Mouse (Mus musculus) CH12.LX (cell line): ENCODE measurements around the gene Helb. TPM values are rescaled to one million over a fixed set of nuclear protein-coding genes. Genes with fewer than 3 reads are reported as not detected.

Experiments used
- DNase-seq: peaks from one replicate; pipeline ENCODE4 v3.0.0-alpha.2; 2013; ENCODE audit errors: extremely low read depth
- H3K27ac ChIP-seq: 2 replicates; pipeline ENCODE4 v1.5.1; 2012; ENCODE audit warnings: low read depth, mild to moderate bottlenecking, control low read depth, moderate library complexity; ENCODE audit not compliant: insufficient read depth
- H3K27me3 ChIP-seq: replicated peaks from 2 replicates; pipeline ENCODE3; 2012; ENCODE audit warnings: inconsistent platforms
- H3K36me3 ChIP-seq, 2 experiments: replicated peaks in 1 of 2; 2 replicates each; pipeline versions ENCODE3 to v1.6.1; 2012; ENCODE audit warnings: inconsistent platforms in 1 of 2, low read length in 1 of 2, mild to moderate bottlenecking in 1 of 2, mixed read lengths in 1 of 2, moderate library complexity in 1 of 2; ENCODE audit not compliant: control insufficient read depth in 1 of 2, insufficient read depth in 1 of 2
- H3K4me1 ChIP-seq, 2 experiments: 2 replicates each; pipeline ENCODE4 v1.6.1; 2012; ENCODE audit warnings: inconsistent platforms in 1 of 2, moderate library complexity in 1 of 2; ENCODE audit not compliant: insufficient read depth in 2 of 2, control insufficient read depth in 1 of 2
- H3K4me2 ChIP-seq: 2 replicates; pipeline ENCODE4 v1.6.1; 2012; ENCODE audit warnings: low read depth, mild to moderate bottlenecking, control low read depth; ENCODE audit not compliant: poor library complexity, insufficient read depth, severe bottlenecking
- H3K4me3 ChIP-seq, 3 experiments: fragments of 150-350 bp in 1 of 3; sonication (generic) in 1 of 3; replicated peaks in 1 of 3; 2 replicates each; pipeline versions ENCODE3 to v1.5.1; 2011 to 2012; ENCODE audit warnings: low read depth in 2 of 3, low read length in 2 of 3, mild to moderate bottlenecking in 2 of 3, moderate library complexity in 2 of 3, control low read depth in 1 of 3, improper control_type of control experiment in 1 of 3, inconsistent platforms in 1 of 3, mixed read lengths in 1 of 3; ENCODE audit not compliant: poor library complexity in 1 of 3
- H3K79me2 ChIP-seq: replicated peaks from 2 replicates; pipeline ENCODE4 v1.6.1; 2012; ENCODE audit warnings: mild to moderate bottlenecking, moderate library complexity; ENCODE audit not compliant: control insufficient read depth, poor library complexity, insufficient read depth, severe bottlenecking; ENCODE audit errors: extremely low read depth
- H3K9ac ChIP-seq: 2 replicates; pipeline ENCODE4 v1.6.1; 2012; ENCODE audit warnings: low read depth, mild to moderate bottlenecking, control low read depth, moderate library complexity; ENCODE audit not compliant: insufficient read depth
- H3K9me3 ChIP-seq: replicated peaks from 2 replicates; pipeline ENCODE3; 2012; ENCODE audit warnings: low read length, inconsistent platforms, mixed read lengths
- ELF1 ChIP-seq: IDR thresholded peaks from 2 replicates; pipeline ENCODE4 v1.6.1; 2014; ENCODE audit warnings: low read depth, mild to moderate bottlenecking, inconsistent platforms, low read length, improper control_type of control experiment
- EP300 ChIP-seq: IDR thresholded peaks from 2 replicates; pipeline ENCODE4 v1.6.1; 2011; ENCODE audit warnings: low read length, improper control_type of control experiment
- ETS1 ChIP-seq: conservative IDR thresholded peaks from 2 replicates; pipeline ENCODE4 v1.6.1; 2012; ENCODE audit warnings: low read depth, mild to moderate bottlenecking, inconsistent platforms, low read length, improper control_type of control experiment, moderate library complexity
- GABPA ChIP-seq: IDR thresholded peaks from 2 replicates; pipeline ENCODE4 v1.6.1; 2012; ENCODE audit warnings: low read depth, low read length, improper control_type of control experiment, inconsistent platforms; ENCODE audit not compliant: insufficient replicate concordance
- HCFC1 ChIP-seq: IDR thresholded peaks from 2 replicates; pipeline ENCODE4 v1.6.1; 2012; ENCODE audit warnings: low read depth, mild to moderate bottlenecking, inconsistent platforms, low read length, improper control_type of control experiment
- JUN ChIP-seq: IDR thresholded peaks from 2 replicates; pipeline ENCODE4 v1.6.1; 2011; ENCODE audit warnings: low read depth, mild to moderate bottlenecking, low read length, improper control_type of control experiment, moderate library complexity; ENCODE audit not compliant: insufficient read depth
- JUND ChIP-seq: conservative IDR thresholded peaks from 2 replicates; pipeline ENCODE4 v1.6.1; 2011; ENCODE audit warnings: low read depth, low read length, improper control_type of control experiment
- MAFK ChIP-seq: IDR thresholded peaks from 2 replicates; pipeline ENCODE4 v1.6.1; 2011; ENCODE audit warnings: low read length, improper control_type of control experiment; ENCODE audit not compliant: insufficient replicate concordance
- MAX ChIP-seq: IDR thresholded peaks from 2 replicates; pipeline ENCODE4 v1.6.1; 2011; ENCODE audit warnings: low read length, improper control_type of control experiment
- MXI1 ChIP-seq: IDR thresholded peaks from 2 replicates; pipeline ENCODE4 v1.6.1; 2011; ENCODE audit warnings: mild to moderate bottlenecking, low read depth, low read length, improper control_type of control experiment
- MYC ChIP-seq: IDR thresholded peaks from 2 replicates; pipeline ENCODE4 v1.6.1; 2011; ENCODE audit warnings: low read depth, mild to moderate bottlenecking, improper control_type of control experiment, low read length
- NELFE ChIP-seq: IDR thresholded peaks from 2 replicates; pipeline ENCODE4 v1.6.1; 2011; ENCODE audit warnings: low read depth, low read length, improper control_type of control experiment
- NRF1 ChIP-seq: IDR thresholded peaks from 2 replicates; pipeline ENCODE4 v1.6.1; 2014; ENCODE audit warnings: low read depth, mild to moderate bottlenecking, inconsistent platforms, low read length, improper control_type of control experiment, moderate library complexity
- PAX5 ChIP-seq: IDR thresholded peaks from 2 replicates; pipeline ENCODE4 v1.6.1; 2012; ENCODE audit warnings: low read length, inconsistent platforms, mixed read lengths
- RCOR1 ChIP-seq: conservative IDR thresholded peaks from 2 replicates; pipeline ENCODE4 v1.6.1; 2012; ENCODE audit warnings: low read depth, mild to moderate bottlenecking, inconsistent platforms, low read length, improper control_type of control experiment
- SMC3 ChIP-seq: IDR thresholded peaks from 2 replicates; pipeline ENCODE4 v1.6.1; 2011; ENCODE audit warnings: low read depth, low read length, improper control_type of control experiment
- TCF12 ChIP-seq: IDR thresholded peaks from 2 replicates; pipeline ENCODE4 v1.6.1; 2014; ENCODE audit warnings: low read depth, mild to moderate bottlenecking, inconsistent platforms, low read length, improper control_type of control experiment
- UBTF ChIP-seq: IDR thresholded peaks from 2 replicates; pipeline ENCODE4 v1.6.1; 2012; ENCODE audit warnings: low read depth, mild to moderate bottlenecking, inconsistent platforms, low read length, improper control_type of control experiment, moderate library complexity
- USF1 ChIP-seq: IDR thresholded peaks from 2 replicates; pipeline ENCODE4 v1.6.1; 2014; ENCODE audit warnings: low read depth, mild to moderate bottlenecking, inconsistent platforms, low read length, improper control_type of control experiment
- ZKSCAN1 ChIP-seq: IDR thresholded peaks from 2 replicates; pipeline ENCODE4 v1.6.1; 2012; ENCODE audit warnings: low read depth, inconsistent platforms, low read length, improper control_type of control experiment, borderline replicate concordance
- ZMIZ1 ChIP-seq: IDR thresholded peaks from 2 replicates; pipeline ENCODE4 v1.6.1; 2012; ENCODE audit warnings: low read depth, mild to moderate bottlenecking, inconsistent platforms, low read length, improper control_type of control experiment
- dilution Hi-C: fragments of 300-500 bp; cut with MboI; formaldehyde crosslinking; loops from 2 replicates; pipeline ENCODE4 v1.14.3; 2020; ENCODE audit warnings: low sequenced_read_pairs; ENCODE audit not compliant: extremely low pct_unique_long_range_greater_than_20kb, extremely low pct_ligation_motif_present
- in situ Hi-C: fragments of 300-500 bp; cut with MboI; formaldehyde crosslinking; loops from 3 replicates; pipeline ENCODE4 v1.14.3; 2019; ENCODE audit warnings: low sequenced_read_pairs, low pct_ligation_motif_present, low pct_unique_long_range_greater_than_20kb, mixed read lengths
- polyA plus RNA-seq: library from polyadenylated mRNA; unstranded; fragments of >175 nt; gene quantifications from 2 replicates; pipeline ENCODE4 v1.2.1, GENCODE M21; 2012; ENCODE audit warnings: low read depth; ENCODE audit not compliant: insufficient read length
- total RNA-seq, 2 experiments: library from RNA; depleted of rRNA; stranded (reverse); fragments of 300-350 nt in 1 of 2; fragments of >200 nt in 1 of 2; gene quantifications; 2 replicates each; pipeline ENCODE4 v1.2.3; 2012 to 2014

Gene Helb
- total and polyA plus RNA-seq, 3 experiments, result 15.6 to 22.0 (median 16.4) TPM

- H3K9ac ChIP-seq, result no peak overlapping the region
- H3K4me2 ChIP-seq, result no peak overlapping the region
- no peaks in the 10 kb centered on the region for H3K79me2 ChIP-seq
- no peak overlapping the region for H3K27ac ChIP-seq
- peaks cover 56 to 86% of the 10 kb centered on the region in 2 experiments for H3K36me3 ChIP-seq
- in situ Hi-C loops, result loop anchor here (25.0 kb wide), 1 partner anchor 464 kb away; no protein-coding TSS in a partner anchor
- dilution Hi-C loops, result no loop called here
- no peak overlapping the region for H3K4me3 ChIP-seq
- no peak for TF ChIP-seq TCF12
- TF ChIP-seq, all 38 proteins: peak for 0
- Histone ChIP-seq H3K4me1 (no peaks in the 10 kb centered on the region), H3K9me3 (no peaks in the 10 kb centered on the region), H3K27me3 (no peaks in the 10 kb centered on the region)
- DNase-seq, result no peak
Measured at GRCm38 (mm10) chr10:120100806-120101205, 12.0 kb downstream of the Helb start.

DNA sequence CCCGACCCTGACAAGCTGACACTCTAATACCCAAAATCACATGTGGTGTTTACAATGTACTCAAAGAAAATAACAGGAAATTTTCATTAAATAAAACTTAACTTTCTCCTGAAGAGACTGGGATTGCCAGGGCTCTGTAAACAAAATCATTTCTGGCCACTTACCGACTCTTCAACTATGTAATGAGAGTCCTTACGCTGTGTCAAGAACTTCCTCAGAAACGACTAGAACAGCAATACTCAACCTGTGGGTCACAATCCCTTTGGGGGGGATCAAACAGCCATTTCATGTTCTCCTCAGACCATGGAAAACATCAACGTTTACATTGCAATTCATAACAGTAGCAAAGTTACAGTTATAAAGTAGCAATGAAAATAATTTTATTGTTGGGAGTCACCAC, 15.2 kb downstream of the Helb start:
- no peak overlapping the region for H3K9ac ChIP-seq
- dilution Hi-C loops (no loop called here), in situ Hi-C loops (no loop called here)
- no peaks in the 10 kb centered on the region for H3K79me2 ChIP-seq
- DNase-seq, result no peak
- TF ChIP-seq HCFC1, result no peak
- TF ChIP-seq ZMIZ1, result no peak
- no peak for TF ChIP-seq JUN
- no peak for TF ChIP-seq MAX
- TF ChIP-seq MAFK, result no peak
- TF ChIP-seq NRF1, result no peak
- no peak for TF ChIP-seq RCOR1
- no peak for TF ChIP-seq EP300
- TF ChIP-seq SMC3, result no peak
- no peak for TF ChIP-seq GABPA
- no peak for TF ChIP-seq ETS1
- no peak for TF ChIP-seq ELF1
- TF ChIP-seq ZKSCAN1, result no peak
- no peak for TF ChIP-seq MYC
- TF ChIP-seq UBTF, result no peak
- no peak for TF ChIP-seq NELFE
- no peak for TF ChIP-seq JUND
- no peak for TF ChIP-seq MXI1
- no peak for TF ChIP-seq PAX5
- TF ChIP-seq USF1, result no peak
- H3K4me3 ChIP-seq, result no peak overlapping the region
- no peaks in the 10 kb centered on the region for H3K27me3 ChIP-seq
- H3K4me2 ChIP-seq, result no peak overlapping the region
- no peaks in the 10 kb centered on the region for H3K4me1 ChIP-seq
- no peak overlapping the region for H3K27ac ChIP-seq
- H3K9me3 ChIP-seq, result no peaks in the 10 kb centered on the region
- H3K36me3 ChIP-seq, result peaks cover 50 to 87% of the 10 kb centered on the region in 2 experiments
